Mouse (Mus musculus): Measurements from ENCODE around the gene Itgad.
A peak's percentile ranks its signal among the peaks of the same experiment; 100 is the strongest.
"Not testable (repeated sequence)": the region's sequence is repeated elsewhere in the genome, so short reads cannot be mapped to it uniquely, and the experiment has no call there.

The Itgad gene

DNA sequence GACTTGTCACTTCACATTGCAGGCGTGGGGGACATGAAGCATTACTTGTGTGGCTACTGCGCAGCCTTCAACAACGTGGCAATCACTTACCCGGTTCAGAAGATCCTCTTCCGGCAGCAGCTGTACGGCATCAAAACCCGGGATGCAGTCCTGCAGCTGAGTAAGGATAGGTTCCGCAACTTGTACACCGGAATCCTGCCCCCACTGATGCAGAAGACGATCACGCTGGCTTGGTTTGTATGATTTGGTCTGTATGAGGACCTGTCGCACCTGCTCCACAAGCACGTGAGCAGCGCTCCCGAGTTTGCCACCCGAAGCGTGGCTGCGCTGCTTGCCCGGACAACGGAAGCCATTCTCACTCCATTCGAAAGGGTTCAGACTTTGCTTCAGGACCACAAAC is at the start of gene Itgad:
TSS of gene Itgad (plus strand) at position 301 of the 400 bp plus-strand sequence.
- DNase-seq, result no peak

DNA sequence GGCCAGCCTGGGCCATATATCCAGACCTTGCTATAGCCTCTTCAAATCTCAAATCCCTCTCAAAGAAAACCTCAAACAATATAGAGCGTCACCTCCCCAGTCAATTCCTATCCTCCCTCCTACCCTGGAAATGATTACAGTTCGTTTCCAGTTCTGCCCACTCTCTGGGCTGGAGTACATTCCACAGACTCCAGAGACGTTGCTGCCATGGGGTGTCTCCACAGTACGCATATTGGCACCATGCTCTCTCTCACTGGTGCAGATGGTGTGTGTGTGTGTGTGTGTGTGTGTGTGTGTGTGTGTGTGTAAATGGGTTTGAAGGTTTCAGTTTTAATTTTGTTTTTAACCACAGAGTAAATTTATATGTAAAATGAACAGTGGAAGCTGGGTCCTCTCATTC is 48.9 kb upstream of the Itgad start:
- DNase-seq, result peak in 1 of 2 experiments; percentile 5

DNA sequence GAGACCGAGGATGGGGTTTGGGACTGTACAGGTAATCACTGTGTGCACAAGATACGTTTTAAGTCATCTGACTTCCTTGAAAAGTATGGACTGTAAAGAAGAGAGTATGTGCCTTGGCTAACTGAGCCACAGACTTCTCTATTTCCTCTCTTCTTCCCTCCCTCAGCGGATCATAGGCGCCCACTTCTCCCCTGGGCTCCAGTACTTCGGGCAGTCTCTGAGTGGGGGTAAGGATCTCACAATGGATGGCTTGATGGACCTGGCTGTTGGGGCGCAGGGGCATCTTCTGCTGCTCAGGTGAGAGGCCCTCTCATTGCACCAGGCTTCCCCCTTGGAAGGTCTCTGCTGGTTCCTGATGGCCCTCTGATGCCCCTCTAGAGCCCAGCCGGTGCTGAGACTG is 46.7 kb upstream of the Itgad start:
- no peak for DNase-seq

DNA sequence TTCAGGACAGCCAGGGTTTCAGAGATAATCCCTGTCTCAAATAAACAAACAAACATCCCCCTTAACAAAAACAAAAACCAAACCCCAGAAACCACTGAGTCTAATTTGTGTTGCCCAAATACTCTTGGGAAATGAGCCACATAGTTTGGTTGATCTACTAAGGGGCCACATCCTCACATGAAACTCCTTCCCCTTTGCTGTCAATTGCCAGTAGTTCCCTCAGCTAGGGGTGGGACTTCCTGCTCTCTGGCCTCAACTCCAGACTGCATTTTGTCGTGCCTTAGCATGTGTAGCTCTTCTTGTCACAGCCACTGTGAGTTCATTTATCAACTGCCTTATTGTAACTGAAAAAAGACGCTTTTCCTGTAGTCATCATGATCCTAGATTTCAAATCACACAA is 43.9 kb upstream of the Itgad start:
- peak in 1 of 2 experiments; percentile 1 for DNase-seq

DNA sequence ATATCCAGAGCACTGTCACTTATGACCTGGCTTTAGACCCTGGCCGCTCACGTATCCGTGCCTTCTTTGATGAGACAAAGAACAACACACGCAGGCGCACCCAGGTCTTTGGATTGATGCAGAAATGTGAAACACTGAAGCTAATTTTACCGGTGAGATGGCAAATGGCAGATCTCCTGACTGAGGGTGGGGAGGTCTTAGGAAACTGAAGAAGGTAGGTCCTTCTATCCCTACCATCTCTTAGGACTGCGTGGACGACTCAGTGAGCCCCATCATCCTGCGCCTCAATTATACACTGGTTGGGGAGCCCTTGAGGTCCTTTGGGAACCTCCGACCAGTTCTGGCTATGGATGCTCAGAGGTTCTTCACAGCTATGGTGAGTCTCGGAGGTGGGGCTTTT is 42.0 kb upstream of the Itgad start:
- DNase-seq, result no peak

DNA sequence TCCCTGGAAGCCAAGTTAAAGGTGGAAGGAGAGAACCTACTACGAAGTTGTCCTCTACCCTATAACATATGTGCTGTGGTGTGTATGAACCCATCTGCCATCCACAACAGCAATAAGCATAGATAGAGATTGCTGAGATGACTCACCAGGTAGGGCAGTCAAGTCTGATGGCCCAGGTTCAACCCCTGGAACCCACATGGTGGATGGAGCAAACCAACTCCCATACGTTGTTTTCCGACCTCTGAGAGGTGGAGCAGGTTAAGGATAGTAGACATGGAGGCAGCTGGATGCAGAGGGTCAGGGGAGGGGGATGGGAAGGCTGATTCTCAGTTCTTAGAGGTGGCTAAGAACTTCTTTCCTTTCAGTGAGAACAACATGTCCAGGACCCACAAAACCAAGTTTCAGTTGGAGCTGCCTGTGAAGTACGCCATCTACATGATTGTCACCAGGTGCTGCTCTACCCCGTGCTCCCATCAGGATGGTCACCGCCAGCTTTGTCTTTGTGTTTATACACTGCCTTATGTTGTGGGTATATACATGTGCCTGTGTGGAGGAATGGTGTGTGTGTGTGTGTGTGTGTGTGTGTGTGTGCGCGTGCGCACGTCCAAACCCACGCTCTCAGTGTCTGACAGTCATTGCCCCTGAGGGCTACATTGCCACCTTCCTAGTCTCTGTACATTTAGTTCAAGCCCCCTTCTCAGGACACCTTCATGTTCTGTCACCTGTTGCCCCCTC is 39.6 kb upstream of the Itgad start:
- peak in 1 of 2 experiments; percentile 1 for DNase-seq

DNA sequence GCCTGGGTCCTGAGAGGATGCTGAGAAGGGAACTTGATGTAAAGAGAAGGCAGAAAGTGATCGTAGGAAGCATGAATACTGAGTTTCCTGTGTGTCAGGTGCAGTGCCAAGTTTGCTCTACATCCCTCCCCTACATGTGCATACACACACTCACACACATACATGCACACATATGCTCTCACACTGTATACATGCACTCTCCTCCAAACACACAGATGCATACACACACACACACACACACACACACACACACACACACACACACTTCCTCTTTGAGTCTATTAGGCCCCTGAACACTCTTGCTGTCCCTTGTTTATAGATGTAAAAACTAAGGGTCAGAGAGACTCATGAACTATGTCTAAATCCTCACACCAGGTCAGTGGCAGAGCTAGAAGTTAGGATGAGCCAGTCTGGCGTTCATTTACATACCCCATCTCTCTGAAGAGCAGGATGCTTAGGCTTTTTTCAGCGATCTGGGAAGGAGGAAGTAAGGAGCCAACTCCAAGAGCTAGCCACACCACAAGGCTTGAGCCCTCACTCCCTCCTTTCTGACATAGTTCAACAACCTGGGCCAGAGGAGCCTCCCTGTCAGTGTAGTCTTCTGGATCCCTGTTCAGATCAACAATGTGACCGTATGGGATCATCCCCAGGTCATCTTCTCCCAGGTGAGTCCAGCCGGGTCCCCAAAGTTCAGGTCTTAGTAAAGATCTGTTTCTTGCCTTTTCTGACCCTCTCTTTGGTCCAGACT is 38.8 kb upstream of the Itgad start:
- DNase-seq, result peak in 1 of 2 experiments; percentile 1

DNA sequence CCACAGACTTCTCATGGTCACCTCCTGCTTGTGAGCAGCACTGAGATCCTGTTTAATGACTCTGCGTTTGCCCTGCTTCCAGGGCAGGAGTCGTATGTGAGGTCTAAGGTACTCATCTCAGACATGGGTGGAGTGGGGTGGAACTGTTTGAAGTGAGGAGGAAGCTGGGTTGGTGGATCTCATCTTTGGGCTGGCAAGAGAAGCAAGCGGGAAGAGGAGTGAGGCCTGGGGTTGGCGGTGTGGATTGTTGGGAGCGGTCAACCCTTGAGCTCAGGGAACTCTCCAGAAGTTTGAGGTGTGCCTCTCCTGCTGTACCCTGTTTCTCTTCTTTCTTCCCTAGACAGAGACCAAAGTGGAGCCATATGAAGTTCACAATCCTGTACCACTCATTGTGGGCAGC is 37.8 kb upstream of the Itgad start:
- DNase-seq, result no peak

DNA sequence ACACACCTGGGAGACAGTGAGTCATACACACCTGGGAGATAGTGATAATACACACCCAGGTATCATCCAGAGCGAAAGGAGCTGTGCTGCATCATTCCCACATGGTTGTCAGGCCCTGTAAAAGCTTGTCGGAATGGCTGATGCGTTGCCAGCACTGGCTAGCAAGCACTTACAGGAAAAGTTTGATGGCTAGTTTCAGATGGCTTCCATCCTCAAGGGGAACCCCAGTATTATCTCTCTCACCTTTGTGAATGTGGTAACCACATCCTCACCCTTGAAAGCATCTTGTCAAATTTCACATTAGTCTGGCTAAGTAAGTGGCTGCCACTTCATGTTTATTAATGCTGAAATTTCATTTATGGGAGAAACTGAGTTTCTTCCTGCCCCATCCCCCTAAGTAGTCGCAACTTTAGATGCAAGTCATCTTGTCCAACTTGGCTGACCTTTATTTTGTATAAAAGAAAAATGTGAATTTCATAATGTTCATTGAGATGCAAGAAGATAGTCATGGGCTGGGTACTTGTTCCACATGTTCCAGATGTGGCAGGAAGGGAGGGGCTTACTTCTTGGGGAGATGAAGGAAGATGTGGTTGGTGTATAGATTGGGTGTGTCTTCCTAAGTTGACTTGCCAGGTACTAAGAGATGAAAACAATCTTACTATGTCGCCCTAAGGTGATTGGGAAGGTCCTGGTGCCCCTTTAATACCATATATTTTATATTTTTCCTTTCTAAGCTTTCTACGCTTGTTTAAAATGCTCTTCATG is 34.3 kb upstream of the Itgad start:
- peak in 1 of 2 experiments; percentile 1 for DNase-seq

DNA sequence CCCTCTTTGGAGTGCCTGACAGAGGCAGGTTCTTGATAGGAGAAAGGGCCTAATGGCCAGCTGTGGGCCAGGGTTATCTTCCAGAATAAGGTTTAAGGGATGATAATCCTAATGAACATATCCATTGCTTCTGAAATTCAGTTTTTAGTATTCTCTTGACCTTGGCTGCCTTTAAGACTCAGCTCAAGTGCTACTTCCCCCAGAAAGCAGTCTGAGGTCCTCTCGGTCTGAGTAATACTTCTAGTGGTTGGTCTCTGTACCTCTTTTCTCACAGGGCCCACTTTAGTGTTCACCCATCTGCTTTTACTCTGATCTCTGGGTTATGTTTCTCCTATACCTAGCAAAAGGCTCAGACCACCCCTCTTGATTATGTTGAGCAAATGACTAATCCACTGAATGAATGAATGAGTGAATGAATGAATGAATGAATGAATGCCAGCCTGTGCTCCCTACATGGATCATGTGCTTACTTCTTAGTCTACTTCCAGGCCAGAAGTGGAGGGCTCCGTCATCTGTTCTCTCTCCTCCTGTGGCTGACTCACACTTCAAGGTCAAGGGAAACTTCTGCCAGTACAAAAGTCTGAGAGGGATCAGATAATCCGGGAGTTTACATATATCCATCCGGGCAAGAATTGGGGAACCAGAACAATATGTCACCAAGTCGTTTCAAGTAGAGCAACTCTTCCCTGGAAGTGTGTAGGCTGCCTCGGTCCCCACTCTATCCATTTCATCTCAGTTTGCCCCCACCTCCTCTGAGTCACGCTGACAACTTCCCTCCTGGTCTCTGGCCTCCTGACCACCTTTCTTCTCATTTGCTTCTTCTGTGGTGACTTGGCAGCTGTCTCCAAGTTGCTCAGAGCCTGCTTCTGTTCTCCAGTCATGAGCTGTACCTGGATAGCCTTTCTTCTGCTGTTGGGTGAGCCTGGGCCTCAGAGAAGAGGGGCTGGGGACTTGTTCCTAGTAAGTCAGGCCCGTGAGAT is 25.1 kb upstream of the Itgad start, which contains the start of gene Itgax:
TSS of gene Itgax (plus strand) at position 807 of the 980 bp plus-strand sequence.
- peak; percentile 21 to 34 for DNase-seq

DNA sequence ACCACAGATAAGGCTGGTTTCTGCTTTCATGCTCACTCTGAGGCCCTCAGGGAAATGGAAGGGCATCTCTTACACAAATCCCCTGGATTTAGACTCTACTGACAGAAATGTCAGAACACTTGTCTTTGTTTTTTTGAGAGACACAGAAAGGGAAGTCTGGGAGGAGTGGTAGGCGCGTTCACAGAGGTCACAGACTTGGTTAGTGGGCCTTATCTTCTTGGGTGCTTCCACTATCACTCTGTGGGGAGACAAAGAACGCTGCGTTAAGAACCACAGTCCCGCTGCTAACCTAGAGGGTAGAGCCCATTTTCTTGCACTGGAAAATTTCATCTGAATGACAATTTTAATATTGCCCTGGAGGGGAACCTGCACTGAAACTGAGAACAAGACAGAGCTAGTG is 22.0 kb upstream of the Itgad start:
- no peak for DNase-seq

DNA sequence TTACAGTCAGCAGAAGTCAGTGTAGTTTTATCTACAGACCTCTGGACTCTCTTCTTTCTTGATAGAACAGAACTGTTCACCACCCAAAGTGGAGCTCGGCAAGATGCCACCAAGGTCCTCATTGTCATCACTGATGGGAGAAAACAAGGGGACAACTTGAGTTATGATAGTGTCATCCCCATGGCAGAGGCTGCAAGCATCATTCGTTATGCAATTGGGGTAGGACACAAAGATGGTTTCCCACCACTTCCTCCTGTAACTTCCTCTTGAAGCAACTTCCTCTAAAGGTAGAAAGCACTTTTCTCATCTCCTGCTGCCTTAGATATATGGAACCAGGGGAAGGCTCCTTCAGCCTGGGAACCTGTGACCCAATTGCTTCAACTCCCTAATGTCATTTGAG is 20.6 kb upstream of the Itgad start:
- DNase-seq, result peak in 1 of 2 experiments; percentile 25

DNA sequence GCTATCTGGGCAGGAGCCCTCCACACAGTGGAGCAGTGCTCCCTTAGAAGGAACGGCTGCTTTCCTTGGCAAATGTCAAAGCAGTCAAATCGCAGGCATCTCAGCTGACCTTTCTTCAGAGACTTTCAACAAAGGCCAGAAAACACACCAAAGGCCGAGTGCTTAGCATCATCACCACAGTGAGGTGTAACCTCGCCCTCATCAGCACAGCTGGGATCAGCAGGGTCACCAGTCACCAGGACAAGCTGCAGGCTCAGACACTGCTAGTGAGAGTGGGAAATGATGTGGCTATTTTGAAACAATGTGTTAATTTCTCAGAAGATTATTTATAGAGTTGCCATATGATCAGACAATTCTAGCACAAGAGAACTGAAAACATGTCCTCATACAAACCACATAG is 17.2 kb upstream of the Itgad start:
- peak in 1 of 2 experiments; percentile 12 for DNase-seq

DNA sequence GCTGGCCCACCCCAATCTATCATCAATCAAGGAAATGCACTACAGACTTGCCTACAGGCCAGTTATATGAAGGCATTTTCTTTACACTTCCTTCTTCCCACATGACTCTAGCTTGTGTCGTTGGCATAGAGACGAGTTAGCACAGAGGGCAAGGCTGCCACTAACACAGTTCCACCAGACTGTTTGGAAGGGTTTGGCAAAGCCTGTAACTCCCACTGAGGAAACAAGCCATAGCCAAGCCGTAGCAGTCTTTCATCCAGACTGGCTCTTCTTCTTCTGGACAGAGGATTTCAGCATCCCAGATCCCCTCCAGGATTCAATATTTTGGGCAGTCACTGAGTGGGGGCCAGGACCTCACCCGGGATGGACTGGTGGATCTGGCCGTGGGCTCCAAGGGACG is 14.6 kb upstream of the Itgad start:
- DNase-seq, result no peak

DNA sequence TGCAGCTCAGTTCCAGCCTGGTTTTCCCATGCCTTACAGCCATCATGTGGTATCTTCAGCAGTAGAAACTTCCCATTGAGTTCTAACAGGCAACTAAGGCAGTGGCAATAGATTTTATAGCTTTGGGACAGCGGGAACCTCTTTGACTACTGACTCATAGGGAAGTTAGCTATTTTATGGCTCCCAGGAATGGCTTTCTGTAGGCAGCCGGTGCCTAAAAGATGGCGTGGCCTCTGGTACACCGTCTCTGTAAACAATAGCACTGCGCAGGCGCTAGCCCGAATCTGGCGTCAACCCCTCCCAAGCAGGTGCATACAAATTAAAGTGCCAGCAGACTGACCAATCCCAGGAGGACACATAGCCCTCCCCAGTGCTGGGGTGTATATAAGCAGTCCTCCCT is 3.2 kb upstream of the Itgad start:
- DNase-seq, result no peak

DNA sequence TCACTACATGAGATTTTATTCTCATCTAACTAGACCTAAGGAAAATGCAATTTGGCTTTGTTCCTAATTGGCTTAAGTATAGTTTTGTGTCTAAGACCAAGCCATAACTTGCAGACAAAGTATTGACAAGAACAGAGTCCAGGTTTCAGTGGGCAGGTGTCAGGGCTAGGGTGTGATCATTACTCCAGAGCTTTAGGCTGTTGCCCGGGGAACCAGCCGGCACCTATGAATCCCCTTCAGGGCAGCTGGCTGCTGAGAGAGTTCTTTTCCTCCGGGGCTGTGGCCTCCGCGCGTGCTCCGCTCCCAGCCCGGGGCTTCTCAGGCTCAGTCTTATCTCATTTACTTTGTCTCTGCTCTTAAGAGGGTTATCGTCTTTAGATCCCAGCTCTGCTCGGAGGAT is 748 bp downstream of the Itgad start:
- DNase-seq, result no peak

DNA sequence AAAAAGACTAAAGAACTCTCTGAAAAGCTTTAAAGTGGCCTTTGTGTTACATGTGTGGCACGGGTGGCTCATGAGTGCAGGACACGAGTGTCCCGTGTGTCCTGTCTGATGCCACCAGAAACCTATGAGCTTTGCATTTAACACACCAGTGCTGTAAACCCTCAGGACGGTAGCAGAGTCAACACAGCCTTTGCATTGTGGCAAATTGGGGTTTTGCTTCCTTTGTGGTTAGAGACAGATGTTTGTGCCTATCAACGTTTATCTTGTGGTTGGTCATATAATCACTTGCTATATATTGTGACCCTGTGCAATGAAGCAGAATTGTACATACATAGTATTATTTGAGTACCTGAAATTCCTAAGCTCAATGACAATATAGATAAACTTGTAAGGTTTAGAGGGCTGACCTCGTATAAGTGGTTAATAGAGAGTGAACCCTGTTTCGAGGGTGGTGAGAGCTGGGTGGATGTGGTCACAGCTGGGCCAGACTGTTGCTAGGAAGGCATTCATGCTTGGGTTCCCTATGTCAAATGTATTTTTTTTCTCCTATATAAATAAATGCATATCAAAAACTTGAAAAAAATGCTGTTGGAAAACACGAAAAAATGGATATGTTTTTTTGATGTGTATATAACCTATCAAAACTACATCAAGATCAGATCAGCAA is 4.6 kb downstream of the Itgad start:
- DNase-seq, result not testable (repeated sequence)

DNA sequence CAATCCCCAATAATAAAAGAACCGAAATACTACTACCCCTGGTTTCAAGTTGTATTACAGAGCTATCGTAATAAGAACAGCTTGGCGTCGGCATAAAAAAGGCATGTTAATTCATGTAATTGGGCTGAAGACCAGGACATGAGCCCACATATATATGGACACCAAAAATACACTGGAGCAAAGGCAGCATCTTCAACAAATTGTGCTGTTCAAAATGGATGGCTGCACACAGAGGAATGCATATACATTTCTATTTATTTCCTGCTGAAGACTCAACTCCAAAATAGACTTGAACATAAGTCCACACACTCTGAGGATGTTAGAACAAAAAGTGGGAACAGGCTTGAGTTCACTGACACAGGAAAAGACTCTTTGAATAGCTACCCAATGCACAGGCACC is 9.8 kb downstream of the Itgad start:
- DNase-seq, result no peak

DNA sequence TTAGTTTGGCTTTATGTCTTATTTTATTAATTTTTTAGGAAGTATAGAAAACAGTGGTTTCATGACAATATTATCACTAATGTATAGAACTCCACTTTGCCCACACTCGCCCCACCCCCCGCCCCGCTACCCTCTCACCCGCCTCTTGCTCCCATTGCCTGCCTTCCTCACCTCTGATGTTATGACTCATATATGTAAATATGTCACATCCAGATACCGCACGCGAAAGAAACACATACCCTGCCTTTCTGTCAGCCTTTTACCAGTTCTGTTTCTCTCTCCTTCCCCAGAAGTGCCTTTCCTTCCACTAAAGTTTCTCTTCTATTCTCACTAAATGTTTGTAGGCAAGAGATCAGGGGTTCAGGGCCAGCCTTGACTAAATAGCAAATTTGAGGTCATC is 12.2 kb downstream of the Itgad start:
- no peak for DNase-seq

DNA sequence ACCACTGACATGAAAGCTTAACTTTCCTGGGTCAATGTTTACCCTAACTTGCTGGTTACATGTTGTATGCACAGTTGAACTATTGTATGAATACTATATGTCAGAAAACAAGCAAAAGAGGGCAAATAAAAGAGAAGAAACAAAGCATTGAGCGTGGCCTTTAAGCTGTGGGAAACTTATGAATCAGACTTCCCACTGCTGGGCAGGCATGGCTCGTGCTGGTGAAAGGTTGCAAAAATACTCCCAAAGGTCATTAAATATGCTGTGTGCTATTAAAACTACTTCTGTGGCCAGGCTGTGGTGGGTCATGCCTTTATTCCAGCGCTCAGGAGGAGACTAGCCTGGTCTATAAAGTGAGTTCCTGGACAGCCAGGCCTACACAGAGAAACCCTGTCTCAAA is 15.8 kb downstream of the Itgad start:
- no peak for DNase-seq

DNA sequence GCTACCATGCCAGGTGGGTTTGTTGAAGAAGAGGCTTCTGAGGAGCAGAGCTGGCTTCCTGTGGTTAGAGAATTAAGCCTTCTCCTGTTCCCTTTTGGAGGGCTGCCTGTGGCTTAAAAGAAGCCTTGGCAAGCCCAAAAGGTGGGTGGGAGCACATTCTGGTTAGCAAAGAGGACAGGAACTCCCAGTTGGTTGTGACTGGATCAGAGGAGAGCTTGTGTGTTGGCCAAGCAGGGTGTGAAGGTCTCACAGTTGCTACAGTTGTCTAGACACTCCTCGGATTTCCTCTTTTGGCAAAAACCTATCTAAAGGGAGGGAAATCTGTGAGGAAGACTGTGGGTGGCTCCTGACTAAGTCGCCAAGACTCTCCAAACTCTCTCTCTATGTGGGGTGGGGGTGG is 24.2 kb downstream of the Itgad start:
- peak in 1 of 2 experiments; percentile 19 for DNase-seq

DNA sequence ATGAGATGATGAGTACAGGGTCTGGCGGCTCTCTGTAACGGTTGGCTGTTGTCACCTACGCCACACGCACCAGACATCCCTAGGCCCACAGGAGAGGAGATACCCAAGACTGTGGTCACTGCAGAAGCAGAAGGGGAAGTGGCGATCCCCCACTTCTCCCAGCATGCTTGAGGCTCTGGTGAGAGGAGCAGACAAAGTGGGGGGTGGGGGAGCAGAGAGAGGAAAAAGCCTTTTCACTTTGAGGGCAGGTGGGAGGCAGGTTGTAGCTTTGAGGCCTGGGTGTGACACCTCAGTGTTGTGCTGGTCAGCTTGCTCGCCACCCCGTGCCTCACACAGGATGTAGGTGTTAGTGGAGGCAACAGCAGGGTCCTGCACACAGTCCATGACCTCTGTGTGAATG is 25.9 kb downstream of the Itgad start:
- DNase-seq, result peak in 1 of 2 experiments; percentile 23
